Mouse (Mus musculus) kidney, postnatal 10 days (tissue): ENCODE measurements around the gene Vmn1r199.

Experiments
- DNase-seq: peaks from one replicate; pipeline ENCODE4 v3.0.0; 2021; ENCODE audit warnings: mixed read lengths

The Vmn1r199 gene

GRCm38 (mm10) chr13:22379518-22379917 lies at the start of gene Vmn1r199:
Vmn1r199 (plus strand) TSS chr13:22379818.
- no peak for DNase-seq

DNA sequence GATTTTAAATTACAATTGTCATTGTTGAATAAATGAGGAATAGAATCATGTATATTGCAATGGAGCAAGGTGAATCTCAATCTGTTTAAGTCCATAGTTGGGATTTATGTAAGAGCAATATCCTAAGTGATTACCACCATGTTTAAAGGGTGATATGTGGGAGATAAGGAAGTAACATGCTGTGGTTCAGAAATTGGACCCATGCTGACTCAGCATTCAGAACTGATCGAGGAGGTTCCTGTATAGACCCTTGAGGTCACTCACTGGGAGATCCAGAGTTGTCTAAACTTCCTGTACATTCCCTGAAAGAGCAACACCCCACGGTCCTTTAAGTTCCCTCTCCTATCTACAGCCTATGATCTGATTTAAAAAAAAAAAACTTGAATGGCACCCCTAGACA lies 46.3 kb upstream of the Vmn1r199 start:
- no peak for DNase-seq

DNA sequence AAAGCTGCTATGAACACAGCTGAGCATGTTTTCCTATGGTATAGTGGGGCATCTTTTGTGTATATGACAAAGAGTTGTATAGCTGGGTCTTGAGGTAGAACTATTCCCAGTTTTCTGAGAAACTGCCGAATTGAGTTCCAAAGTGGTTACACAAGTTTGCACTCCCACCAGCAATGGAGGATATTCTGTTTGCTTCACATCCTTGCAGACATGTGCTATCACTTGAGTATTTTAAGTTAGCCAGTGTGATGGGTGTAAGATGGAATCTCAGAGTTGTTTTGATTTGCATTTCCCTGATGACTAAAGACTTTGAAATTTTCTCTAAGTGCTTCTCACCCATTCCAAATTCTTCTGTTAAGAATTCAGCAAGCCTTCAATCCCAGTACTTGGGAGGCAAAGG lies 44.1 kb upstream of the Vmn1r199 start:
- DNase-seq: no peak

- DNase-seq: no peak
Observed at GRCm38 (mm10) chr13:22350064-22350463, 29.6 kb upstream of the Vmn1r199 start, which contains the start of gene Vmn1r198. Vmn1r198 (plus strand) TSS chr13:22350364.

- no peak for DNase-seq
Observed at GRCm38 (mm10) chr13:22350813-22351212, 28.8 kb upstream of the Vmn1r199 start.

DNA sequence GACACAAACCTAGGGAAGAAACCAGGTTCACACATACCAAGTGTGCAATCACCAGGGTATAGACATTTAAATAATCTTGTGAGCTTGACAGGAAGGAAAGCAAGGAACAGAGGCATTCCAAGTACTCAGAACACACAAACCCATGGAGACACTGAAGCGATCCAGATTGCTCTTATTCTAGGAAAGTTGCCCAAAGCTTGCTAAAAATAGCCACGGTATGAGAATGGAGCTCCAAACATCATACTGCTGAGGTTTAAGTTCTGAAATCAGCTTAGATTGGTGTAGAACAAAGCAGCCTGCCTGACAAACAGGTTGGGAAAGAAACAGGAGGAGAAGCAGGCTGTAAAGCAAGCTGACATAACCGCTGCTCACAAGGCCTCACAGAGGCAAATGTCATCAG lies 1.5 kb downstream of the Vmn1r199 start:
- peak; percentile 7 for DNase-seq

DNA sequence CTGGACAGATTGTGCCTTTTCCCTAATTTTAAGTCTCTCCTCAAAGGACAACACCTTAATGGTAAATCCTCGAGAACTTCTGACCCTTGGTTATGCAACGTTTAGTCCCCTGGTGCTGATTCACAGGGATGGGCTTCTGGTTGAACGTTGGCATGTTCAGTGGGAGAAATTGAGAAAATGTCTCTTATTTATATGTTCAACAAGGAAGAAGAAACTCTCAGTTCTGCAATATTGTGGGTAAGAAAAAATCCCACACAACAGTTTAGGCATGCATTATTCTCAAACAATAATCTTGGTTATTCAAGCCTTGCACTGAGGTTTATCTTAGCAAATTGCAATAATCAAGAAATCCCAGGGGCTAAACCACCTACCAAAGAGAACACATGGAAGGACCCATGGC lies 3.8 kb downstream of the Vmn1r199 start:
- no peak for DNase-seq

DNA sequence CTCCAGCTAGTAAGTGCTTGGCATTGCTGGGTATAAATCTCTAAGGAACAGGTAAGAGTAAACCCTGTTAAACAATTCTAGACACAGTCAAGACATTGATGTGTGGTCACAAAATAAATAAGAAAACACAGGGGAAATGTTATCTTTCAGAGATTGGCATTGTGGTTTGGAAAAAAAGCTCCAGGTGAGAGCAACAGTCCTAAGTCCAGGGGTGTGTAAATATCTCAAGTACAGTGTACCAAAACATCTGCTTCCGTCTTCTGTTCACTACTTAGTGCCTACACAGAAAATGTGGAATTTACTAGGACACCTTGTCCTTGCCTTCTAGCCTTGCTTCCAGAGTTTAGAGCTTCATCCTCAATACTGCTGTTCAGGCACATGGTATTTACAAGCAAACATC lies 7.4 kb downstream of the Vmn1r199 start:
- DNase-seq: no peak

DNA sequence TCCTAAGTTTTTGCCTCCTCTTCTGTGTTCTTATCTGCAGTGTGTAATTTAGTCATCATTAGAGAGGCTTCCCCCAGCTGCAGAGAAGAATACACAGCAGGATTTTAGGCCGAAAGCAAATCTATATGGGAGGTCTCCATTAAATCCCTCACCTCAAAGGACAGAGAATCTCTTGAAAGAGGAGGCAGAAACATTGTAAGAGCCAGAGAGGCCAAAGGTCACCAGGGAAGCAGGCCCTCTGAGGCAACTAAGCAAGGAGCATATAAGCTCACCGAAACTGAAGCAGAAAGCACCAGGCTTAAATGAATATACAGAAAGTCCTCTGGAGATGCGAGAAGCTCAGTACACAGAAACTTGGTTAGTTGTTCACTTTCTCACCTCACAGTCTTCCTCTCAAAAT lies 10.5 kb downstream of the Vmn1r199 start, which contains the start of gene Vmn1r200:
Vmn1r200 (plus strand) TSS at position 301 of the 400 bp plus-strand sequence.
- no peak for DNase-seq

DNA sequence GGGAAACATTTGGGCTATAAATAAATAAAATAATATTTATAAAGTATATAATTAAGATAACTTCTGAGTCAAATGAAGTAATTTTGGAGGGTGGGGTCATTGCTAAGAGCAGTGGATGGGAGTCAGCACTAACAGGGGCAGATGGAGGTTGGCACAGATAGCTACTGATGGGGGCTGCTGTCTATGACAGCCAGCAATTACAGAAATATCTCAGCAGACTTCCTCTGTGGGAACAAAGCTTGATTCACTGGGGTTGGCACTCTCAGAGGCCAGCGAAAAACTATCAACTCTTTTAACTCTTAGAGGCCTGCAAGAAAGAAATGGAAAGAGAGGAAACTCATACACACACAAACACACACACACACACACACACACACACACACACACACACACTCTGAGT lies 23.4 kb downstream of the Vmn1r199 start:
- no peak for DNase-seq
